Mouse (Mus musculus) B cell, adult 2 months (primary cell): ENCODE results near the gene Cemip2.

Experiments used
- DNase-seq, 2 experiments: peaks; one replicate each; pipeline ENCODE4 v3.0.0; 2022

The Cemip2 gene

DNA sequence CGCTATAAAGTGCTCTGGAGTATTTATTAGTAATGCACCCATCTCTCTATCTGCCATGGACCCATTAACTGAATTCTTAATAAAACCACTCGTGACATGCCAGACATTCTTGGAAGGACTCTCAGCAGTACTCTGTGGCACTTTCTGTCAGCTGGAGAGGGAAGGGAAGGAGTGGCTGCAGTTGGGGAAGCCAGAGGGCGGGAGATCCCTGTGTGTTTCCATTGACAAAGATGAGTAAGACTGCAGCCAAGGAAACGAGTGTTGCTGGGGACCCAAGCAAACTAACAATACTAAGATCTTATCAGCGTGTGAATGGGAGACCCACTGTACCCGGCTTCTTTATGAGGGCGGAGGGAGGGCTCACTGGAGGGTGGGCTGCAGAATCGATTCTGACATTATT is 2.5 kb downstream of the Cemip2 start:
- DNase-seq: no peak

DNA sequence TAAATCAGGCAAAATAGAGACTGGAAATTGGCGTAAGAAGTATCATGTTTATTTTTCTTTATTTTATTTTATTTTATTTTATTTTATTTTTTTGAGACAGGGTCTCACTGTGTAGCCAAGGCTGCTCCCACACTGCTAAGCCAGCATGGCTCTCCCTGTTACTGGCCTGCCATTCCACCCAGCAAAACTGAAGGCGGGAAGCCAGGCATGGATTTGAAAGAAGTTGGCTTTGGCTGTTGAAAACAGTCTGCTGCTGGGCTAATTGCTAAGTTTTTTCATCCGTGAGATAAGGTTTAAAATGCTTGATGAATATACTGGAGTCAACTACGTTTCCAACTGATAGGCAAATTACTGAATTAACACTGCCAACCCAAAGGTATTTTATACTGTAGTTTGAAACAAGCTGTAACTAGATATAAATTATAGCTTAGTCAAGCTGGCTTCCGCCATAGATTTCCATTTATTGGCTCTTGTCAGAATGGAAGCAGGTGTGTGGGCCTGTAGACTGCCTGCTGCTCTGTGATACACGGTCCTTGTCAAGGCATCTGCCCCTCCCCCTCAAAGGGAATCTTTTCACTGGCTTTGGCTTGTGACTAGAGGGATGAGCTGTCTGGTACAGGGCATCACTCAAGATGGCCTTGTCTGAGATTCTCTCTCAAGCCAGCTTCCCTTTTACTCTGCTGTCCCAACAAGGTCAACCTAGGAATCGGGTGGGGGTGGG is 3.1 kb downstream of the Cemip2 start:
- no peak for DNase-seq

GRCm38 (mm10) chr19:21781787-21782432 is 3.8 kb downstream of the Cemip2 start:
- DNase-seq: no peak

- no peak for DNase-seq
Measured at GRCm38 (mm10) chr19:21783717-21784116, 5.6 kb downstream of the Cemip2 start.

GRCm38 (mm10) chr19:21784331-21785131 is 6.4 kb downstream of the Cemip2 start:
- peak; percentile 2 to 10 for DNase-seq

DNA sequence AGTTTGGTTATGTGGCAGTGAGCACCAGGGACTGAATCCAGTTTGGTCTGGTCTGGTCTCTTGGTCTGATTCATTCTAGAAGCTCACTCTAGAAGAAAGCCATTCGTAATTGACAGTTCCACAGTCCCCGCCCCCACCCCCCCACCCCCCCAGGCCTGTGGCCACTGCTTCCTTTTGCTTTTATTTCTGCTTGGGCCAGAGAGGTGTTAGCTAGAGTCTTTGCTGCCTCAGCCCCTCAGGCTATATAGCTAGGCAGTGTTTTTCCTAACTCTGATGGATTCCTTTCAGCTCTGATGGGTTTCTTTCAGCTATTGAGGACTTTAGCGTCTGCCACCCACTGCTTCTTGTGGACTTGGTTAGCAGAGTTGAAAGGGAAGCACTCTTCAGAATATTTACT is 7.0 kb downstream of the Cemip2 start:
- no peak for DNase-seq

- no peak for DNase-seq
Measured at GRCm38 (mm10) chr19:21787004-21787480, 8.9 kb downstream of the Cemip2 start.

GRCm38 (mm10) chr19:21788999-21789398 is 10.9 kb downstream of the Cemip2 start:
- DNase-seq: no peak

DNA sequence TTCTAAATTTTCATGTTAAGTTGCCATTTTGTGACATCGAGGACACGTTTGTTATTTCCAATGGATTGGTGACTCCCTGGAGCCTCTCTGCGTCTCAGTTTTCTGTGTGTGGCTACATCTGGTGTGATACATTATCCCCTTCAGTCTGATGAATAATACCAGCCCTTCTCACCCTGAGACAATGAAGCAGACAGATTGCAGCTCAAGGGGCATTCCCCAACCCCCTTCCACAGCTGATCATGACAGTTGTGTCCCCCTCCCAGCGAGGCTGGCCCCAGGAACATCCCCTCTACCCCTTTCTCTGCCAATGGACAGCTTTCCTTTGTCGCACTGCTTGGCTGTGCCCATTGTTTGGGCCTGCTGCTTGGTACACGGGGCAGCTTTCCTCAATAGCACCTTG is 11.5 kb downstream of the Cemip2 start:
- DNase-seq: no peak

DNA sequence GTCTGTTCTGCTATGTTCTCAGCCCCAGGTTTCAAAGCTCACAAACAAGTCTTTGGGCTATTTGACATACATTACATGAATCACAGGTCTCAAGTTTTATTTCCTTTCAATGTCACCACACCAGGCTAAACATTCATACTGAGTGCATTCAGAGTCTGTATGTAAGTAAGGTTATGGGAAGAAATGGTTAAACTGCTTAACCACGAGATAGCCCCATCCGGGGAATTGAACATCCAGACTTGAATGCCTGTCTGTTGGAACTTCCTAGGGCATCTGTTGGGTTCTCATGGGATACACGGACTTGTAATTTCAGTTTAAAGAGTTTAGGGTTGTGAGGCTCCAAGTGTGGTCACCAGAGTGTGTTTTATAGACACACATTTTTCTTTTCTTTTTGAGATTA is 13.2 kb downstream of the Cemip2 start:
- DNase-seq: no peak

DNA sequence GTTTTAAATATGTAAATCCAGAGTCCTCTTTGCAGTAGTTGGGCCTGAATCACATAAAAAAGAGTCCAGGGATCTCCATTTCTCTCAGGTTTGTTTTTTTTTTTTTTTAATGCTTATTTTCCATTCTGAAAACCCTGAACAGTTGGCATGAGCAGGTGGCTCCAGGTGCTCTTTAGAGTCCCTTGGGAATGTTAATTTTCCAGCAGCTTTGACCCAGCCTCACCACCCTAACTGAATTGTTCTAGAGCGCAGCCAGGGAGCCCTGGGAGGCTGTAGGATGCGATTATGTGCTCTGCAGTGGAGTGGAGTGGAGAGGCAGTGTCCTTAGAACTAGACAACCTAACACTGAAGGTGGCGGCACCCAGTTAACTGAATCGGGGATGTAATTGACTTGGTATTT is 13.7 kb downstream of the Cemip2 start:
- DNase-seq: no peak

- no peak for DNase-seq
Measured at GRCm38 (mm10) chr19:21792587-21793175, 14.5 kb downstream of the Cemip2 start.

GRCm38 (mm10) chr19:21794569-21794968 is 16.4 kb downstream of the Cemip2 start:
- no peak for DNase-seq

- DNase-seq: no peak
Measured at GRCm38 (mm10) chr19:21796333-21796732, 18.2 kb downstream of the Cemip2 start.

GRCm38 (mm10) chr19:21798700-21799099 is 20.6 kb downstream of the Cemip2 start:
- DNase-seq: no peak

DNA sequence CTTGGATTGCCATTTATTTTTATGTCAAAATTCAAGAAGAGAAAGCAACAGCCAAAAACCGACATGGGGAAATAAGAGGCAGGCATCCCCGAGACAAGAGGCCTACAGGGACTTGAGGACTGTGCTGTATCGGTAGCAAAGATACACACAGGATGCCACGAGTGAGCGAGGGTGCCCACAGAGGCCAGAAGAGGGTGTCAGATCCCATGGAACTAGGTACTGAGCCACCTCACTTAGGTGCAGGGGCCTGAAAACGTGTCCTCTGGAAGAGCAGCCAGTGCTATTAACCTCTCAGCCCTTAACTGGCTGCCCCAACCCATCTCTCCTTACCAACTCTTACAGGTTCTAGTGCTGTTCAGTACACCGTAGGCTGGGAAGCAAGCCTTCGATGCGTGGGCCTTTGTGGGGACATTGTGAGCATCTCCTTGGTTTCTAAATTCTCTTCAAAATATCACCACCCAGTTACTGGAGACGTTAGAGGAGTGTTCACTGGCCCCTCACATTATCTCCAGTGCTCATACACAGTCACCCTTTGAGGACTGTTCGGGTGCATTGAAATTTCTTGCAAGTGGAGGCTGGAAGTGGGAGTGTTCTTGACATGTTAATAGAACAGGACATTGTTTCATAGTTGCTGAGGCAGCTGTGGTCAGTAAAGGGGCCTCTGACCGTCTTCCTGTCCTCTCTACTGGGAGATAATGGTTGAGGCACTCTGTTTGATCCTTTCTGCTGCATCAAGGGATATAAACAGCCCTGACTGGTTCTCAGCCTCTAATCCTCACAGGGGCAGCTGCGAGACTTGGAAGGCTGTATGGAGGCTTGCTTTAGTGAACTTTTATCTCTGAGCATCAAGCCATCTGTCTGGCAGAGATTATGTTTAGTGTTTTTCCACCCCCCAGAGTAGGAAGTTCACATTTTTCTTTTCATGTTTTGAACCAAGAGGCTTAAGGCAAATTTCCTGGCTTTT is 21.6 kb downstream of the Cemip2 start:
- DNase-seq: no peak

DNA sequence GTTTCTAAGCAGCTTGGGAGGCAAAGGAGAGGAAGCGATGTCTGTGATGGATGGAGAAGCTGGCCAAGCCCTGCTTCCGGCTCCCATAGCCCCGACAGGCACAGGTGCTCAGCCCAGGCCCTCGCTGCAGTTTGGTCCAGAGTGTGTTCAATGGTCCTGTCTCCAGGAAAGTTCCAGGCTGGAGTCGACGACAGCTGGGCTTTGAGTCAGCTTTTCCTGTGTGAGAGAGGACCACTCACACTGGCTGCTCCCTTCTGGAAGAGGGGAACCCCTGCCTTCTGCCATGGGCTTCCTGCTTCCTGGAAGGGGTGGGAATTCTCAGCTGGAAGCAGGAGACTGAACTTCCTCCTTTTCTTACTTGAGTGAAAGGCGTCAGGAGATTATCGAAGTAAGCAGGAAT is 26.3 kb downstream of the Cemip2 start:
- DNase-seq: no peak

DNA sequence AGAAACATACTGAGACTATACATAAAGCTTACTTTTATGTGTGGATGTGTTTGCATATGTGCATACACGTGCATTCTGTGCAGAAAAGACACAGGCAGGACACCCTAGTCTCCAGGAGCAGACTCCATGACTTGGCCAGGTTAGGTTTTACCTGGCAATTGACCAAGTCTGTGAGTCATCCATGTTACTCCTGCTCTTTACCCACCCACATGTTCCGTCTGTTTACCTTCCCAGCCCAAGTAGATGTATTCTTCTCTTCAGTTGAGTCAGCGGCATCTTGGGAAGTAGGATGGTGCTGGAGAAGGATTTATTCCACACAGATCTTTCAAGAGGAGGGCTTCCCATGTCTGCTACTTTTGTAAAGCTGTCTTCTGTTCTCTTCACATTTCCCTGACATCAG is 27.2 kb downstream of the Cemip2 start:
- DNase-seq: no peak

GRCm38 (mm10) chr19:21810135-21810534 is 32.0 kb downstream of the Cemip2 start:
- no peak for DNase-seq

GRCm38 (mm10) chr19:21813560-21813959 is 35.4 kb downstream of the Cemip2 start:
- DNase-seq: no peak

DNA sequence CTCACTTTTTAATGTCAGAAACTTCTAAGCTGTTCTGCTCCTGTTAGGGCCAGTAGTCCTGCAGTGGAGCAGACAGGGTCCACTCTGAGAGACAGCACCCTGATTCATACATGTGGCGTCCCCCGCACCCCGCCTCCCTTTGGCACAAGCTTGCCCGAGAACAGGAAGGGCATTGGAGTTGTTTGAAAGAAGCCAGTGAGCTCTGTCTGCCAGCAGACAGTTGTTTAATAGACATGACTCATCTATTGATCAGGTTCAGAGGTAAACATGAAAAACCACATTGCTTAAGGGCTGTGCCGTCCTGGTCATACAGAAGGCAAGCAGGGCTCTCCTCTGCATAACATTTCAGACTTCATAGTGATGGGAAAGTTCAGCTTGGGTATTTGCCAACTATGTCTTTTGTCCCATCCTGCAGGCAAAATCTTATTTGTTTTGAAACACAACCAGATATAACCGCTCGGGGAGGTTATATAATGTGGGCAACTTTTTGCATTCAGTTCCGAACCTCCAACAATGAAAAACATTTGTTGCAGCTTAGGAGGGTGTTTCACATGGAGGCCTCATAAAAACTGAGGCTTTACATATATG is 36.4 kb downstream of the Cemip2 start:
- DNase-seq: no peak

DNA sequence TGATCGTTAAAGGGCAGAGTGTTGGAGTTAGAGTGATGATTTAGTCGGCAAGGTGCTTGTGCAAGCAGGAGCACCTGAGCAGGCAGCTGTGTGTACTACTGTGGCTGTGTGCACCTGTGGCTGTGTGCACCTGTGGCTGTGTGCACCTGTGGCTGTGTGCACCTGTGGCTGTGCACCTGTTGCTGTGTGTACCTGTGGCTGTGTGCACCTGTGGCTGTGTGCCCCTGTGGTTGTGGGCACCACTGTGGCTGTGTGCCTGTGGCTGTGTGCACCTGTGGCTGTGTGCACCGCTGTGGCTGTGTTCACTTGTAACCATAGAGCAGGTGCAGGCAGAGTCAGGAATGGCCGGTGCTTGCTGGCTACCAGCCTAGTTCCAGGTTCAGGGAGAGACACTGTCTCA is 38.1 kb downstream of the Cemip2 start:
- DNase-seq: no peak
